Mouse (Mus musculus) limb, embryonic 11.5 days (tissue): ENCODE results near the gene Lgr5. TPM values are rescaled to one million over a fixed set of nuclear protein-coding genes. Genes with fewer than 3 reads are reported as not detected.

Experiments
- ATAC-seq: fragments of 200-750 bp; cut with Nextera tagmentation; 2 replicates; pipeline ENCODE4 v1.8.0; 2017; ENCODE audit warnings: low read depth; ENCODE audit not compliant: insufficient number of reproducible peaks, low FRiP score, low TSS enrichment
- DNase-seq: peaks from one replicate; pipeline ENCODE4 v3.0.0-alpha.2; 2015; ENCODE audit warnings: low spot score
- H3K27ac ChIP-seq: fragments of 300-500 bp; sonication (generic); replicated peaks from 2 replicates; pipeline ENCODE4 v1.5.1; 2014; ENCODE audit warnings: low read depth, mild to moderate bottlenecking, low read length
- H3K27me3 ChIP-seq: fragments of 300-500 bp; sonication (generic); 2 replicates; pipeline ENCODE4 v1.6.1; 2014; ENCODE audit warnings: mild to moderate bottlenecking, low read length, mixed read lengths; ENCODE audit not compliant: control insufficient read depth, insufficient read depth
- H3K36me3 ChIP-seq: fragments of 300-500 bp; sonication (generic); 2 replicates; pipeline ENCODE4 v1.6.1; 2014; ENCODE audit warnings: mild to moderate bottlenecking, low read length, moderate library complexity, mixed read lengths; ENCODE audit not compliant: control insufficient read depth, insufficient read depth
- H3K4me1 ChIP-seq: fragments of 300-500 bp; sonication (generic); 2 replicates; pipeline ENCODE4 v1.6.1; 2014; ENCODE audit warnings: low read length, mixed read lengths; ENCODE audit not compliant: control insufficient read depth, insufficient read depth
- H3K4me2 ChIP-seq: fragments of 300-500 bp; sonication (generic); 2 replicates; pipeline ENCODE4 v1.6.1; 2014; ENCODE audit warnings: low read depth, mild to moderate bottlenecking, moderate library complexity; ENCODE audit not compliant: severe bottlenecking
- H3K4me3 ChIP-seq: fragments of 300-500 bp; sonication (generic); 2 replicates; pipeline ENCODE4 v1.5.1; 2014; ENCODE audit warnings: low read depth, low read length
- H3K9ac ChIP-seq: fragments of 300-500 bp; sonication (generic); 2 replicates; pipeline ENCODE4 v1.6.1; 2014; ENCODE audit warnings: mild to moderate bottlenecking, low read length
- H3K9me3 ChIP-seq: fragments of 300-500 bp; sonication (generic); 2 replicates; pipeline ENCODE4 v1.6.1; 2016; ENCODE audit warnings: low read length; ENCODE audit not compliant: control insufficient read depth
- WGBS: fragments of 180-500 bp; shearing (Covaris S2); extraction: QIAGEN DNeasy Blood & Tissue Kit; methylation state at CpG from one replicate; pipeline ENCODE4 v1.1.7; 2014; 5-methylcytosine and 5-hydroxymethylcytosine counted together
- polyA plus RNA-seq: library from polyadenylated mRNA; unstranded; fragments of >200 nt; fragmentation: Nextera tagmentation; extraction: Ambion mirVana; gene quantifications from 2 replicates; pipeline ENCODE4 v1.2.1, GENCODE M21; 2014

Lgr5 gene
- polyA plus RNA-seq, 1 experiment from 2014 or later, result 4.3 TPM

GRCm38 (mm10) chr10:115475000-115475550 is 112.5 kb downstream of the Lgr5 start:
- Histone ChIP-seq H3K4me3 (no peak overlapping the region), H3K27ac (no peak overlapping the region), H3K27me3 (no peaks in the 10 kb centered on the region), H3K9me3 (no peaks in the 10 kb centered on the region), H3K4me1 (peaks cover 3% of the 10 kb centered on the region; the same call in 1 of the 2 replicates), H3K9ac (no peak overlapping the region), H3K4me2 (no peak overlapping the region), H3K36me3 (no peaks in the 10 kb centered on the region)
- DNase-seq (no peak), ATAC-seq (no peak)
- WGBS, result 71% methylated on average over 7 of the region's 7 CpGs

DNA sequence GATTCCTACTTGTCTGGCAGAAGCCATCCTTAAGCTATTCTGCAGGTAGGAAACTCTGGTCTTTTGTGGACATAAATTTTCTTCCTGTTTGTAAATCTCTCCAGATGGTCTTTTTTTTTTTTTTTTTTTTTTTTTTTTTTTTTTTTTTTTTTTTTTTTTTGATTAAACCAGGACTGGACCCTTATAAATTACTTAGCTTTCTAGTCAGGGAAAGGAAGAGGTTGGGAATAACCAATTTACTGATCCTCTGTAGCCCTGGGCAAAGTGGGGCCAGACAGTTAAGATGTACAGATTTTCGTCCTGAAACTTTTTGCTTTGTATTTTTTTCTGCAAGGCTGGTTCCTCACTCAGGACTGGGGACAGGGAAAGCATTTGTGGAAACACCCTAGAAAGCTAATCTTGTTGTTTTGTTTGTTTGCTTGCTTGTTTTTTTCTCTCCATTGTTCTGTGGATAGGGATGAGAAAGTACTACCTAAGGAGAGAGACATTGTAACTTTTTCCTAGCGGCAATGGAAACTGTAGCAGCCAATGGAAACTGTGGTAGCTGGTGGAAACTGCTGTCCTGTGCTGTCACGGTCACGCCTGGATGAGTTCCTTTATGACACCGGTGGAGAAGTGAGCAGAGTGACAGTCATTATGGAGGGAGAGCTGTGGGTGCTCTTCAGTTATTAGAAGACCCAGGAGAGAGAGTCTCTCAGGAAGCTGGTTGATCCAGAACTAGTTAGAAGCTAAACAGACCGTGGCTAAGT is 114.2 kb downstream of the Lgr5 start:
- Histone ChIP-seq H3K4me1 (peaks cover 2% of the 10 kb centered on the region; the same call in 1 of the 2 replicates), H3K4me2 (no peak overlapping the region), H3K27me3 (no peaks in the 10 kb centered on the region), H3K27ac (no peak overlapping the region), H3K9ac (no peak overlapping the region), H3K36me3 (no peaks in the 10 kb centered on the region), H3K4me3 (no peak overlapping the region), H3K9me3 (no peaks in the 10 kb centered on the region)
- 75% methylated on average over 6 of the region's 6 CpGs for WGBS
- DNase-seq (no peak), ATAC-seq (no peak)

GRCm38 (mm10) chr10:115470621-115471334 is 116.8 kb downstream of the Lgr5 start:
- Histone ChIP-seq H3K9ac (no peak overlapping the region), H3K4me1 (no peaks in the 10 kb centered on the region), H3K4me2 (peak overlapping the region; percentile 33), H3K9me3 (no peaks in the 10 kb centered on the region), H3K27me3 (no peaks in the 10 kb centered on the region), H3K36me3 (no peaks in the 10 kb centered on the region), H3K4me3 (peak overlapping the region; percentile 15; the same call in 1 of the 2 replicates), H3K27ac (no peak overlapping the region)
- WGBS, result 29% methylated on average over 17 of the region's 17 CpGs
- ATAC-seq (no peak), DNase-seq (peak; percentile 39)

- H3K36me3 ChIP-seq, result no peaks in the 10 kb centered on the region
- DNase-seq (no peak), ATAC-seq (no peak)
- H3K9ac ChIP-seq, result no peak overlapping the region
- H3K9me3 ChIP-seq, result no peaks in the 10 kb centered on the region
- H3K4me3 ChIP-seq, result no peak overlapping the region
- no peaks in the 10 kb centered on the region for H3K4me1 ChIP-seq
- H3K27ac ChIP-seq, result no peak overlapping the region
- no peak overlapping the region for H3K4me2 ChIP-seq
- WGBS, result 20% methylated on average over 7 of the region's 7 CpGs
- H3K27me3 ChIP-seq, result no peaks in the 10 kb centered on the region
Measured at GRCm38 (mm10) chr10:115469040-115469439, 118.5 kb downstream of the Lgr5 start.

DNA sequence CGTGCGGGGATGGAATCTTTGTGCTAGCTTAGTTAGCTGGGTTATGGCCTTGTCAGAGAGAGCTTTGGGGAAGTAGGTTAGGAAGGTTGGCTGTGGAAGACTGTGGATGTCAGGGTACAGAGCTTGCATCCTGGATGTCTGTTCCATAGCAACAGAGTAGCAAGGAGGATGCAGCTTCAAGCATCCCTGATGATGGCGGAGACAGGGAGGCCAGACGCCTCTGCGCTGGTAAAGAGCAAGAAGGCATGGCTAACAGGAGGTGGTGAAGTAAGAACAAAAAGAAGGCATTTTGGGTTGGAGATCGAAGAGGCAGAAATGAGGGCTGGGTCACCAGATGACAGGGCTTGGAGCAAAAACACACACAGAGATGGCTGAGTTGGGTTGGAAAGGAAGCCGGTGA is 118.9 kb downstream of the Lgr5 start:
- H3K36me3 ChIP-seq, result no peaks in the 10 kb centered on the region
- H3K4me1 ChIP-seq, result no peaks in the 10 kb centered on the region
- no peaks in the 10 kb centered on the region for H3K27me3 ChIP-seq
- no peak overlapping the region for H3K4me2 ChIP-seq
- DNase-seq (no peak), ATAC-seq (no peak)
- no peak overlapping the region for H3K9ac ChIP-seq
- no peaks in the 10 kb centered on the region for H3K9me3 ChIP-seq
- H3K4me3 ChIP-seq, result no peak overlapping the region
- H3K27ac ChIP-seq, result no peak overlapping the region
- 45% methylated on average over 7 of the region's 7 CpGs for WGBS

DNA sequence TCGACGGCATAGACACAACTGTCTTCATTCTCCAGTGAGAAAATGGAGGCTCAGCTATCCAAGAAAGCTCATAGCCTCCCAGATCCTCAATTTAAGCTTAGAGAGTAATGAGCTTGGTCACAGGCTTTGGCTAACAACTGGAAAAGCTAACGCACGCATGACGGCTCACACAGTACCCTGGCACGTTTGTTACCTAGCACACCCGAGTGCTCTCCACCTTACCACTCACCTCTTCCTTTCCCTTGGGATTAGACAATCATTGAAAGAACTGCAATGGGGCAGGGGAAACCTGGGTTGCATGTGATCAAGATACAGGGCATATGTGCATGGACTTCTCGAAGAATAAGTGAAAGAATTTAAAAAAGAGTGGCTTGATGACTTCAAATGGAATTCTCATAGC is 119.6 kb downstream of the Lgr5 start:
- no peak overlapping the region for H3K4me2 ChIP-seq
- no peak for ATAC-seq
- no peaks in the 10 kb centered on the region for H3K9me3 ChIP-seq
- DNase-seq, result no peak
- no peak overlapping the region for H3K4me3 ChIP-seq
- H3K36me3 ChIP-seq, result no peaks in the 10 kb centered on the region
- no peaks in the 10 kb centered on the region for H3K4me1 ChIP-seq
- 85% methylated on average over 8 of the region's 8 CpGs for WGBS
- H3K27ac ChIP-seq, result no peak overlapping the region
- no peaks in the 10 kb centered on the region for H3K27me3 ChIP-seq
- no peak overlapping the region for H3K9ac ChIP-seq

DNA sequence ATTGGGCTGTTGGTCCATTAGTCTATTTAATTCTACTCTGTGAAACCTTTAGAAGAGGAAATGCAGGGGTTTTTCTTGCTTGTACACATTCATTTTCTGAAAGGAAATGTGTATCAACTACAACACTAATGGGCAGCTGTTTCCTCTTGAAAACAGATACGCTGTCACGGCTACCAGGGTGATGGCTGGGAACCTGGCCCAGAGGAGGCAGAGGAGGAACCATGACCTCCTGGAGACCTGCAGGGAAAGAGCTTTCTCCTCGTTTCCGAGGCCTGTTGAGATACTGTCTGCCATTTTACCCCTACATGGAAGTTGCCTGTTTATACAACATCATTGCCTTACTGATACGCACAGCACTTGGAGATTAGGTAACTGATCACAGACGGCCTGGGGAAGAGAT is 121.8 kb downstream of the Lgr5 start:
- Histone ChIP-seq H3K27ac (no peak overlapping the region), H3K4me1 (no peaks in the 10 kb centered on the region), H3K9ac (no peak overlapping the region), H3K4me2 (no peak overlapping the region), H3K4me3 (no peak overlapping the region), H3K36me3 (no peaks in the 10 kb centered on the region), H3K27me3 (no peaks in the 10 kb centered on the region), H3K9me3 (no peaks in the 10 kb centered on the region)
- WGBS, result 59% methylated on average over 6 of the region's 6 CpGs
- DNase-seq, result no peak
- no peak for ATAC-seq

DNA sequence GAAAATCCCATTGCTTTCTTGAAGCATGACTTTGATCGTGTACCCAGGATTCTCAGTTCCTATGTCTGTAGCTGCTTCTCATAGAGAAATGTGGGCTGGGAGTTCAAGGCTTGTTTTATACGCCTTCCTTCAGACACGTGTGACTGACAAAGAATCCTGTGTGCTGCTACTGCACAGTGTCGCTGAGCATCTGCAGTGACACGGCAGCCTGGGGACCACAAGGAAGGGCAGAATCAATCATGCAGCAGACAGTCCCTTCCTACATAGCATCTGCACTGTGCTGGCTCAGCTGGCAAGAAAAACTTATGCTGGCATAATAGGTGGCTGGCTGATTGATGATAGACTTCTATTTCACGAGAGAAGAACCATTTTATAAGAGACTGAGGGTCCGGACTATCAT is 122.5 kb downstream of the Lgr5 start:
- Histone ChIP-seq H3K9me3 (no peaks in the 10 kb centered on the region), H3K4me1 (no peaks in the 10 kb centered on the region), H3K27me3 (no peaks in the 10 kb centered on the region), H3K4me3 (no peak overlapping the region), H3K9ac (no peak overlapping the region), H3K4me2 (no peak overlapping the region), H3K27ac (no peak overlapping the region), H3K36me3 (no peaks in the 10 kb centered on the region)
- 85% methylated on average over 7 of the region's 7 CpGs for WGBS
- no peak for ATAC-seq
- DNase-seq, result no peak
